Mouse (Mus musculus) bone marrow, adult 2 months (tissue): Measurements from ENCODE around the gene Atg4b. TPM values are rescaled to one million over a fixed set of nuclear protein-coding genes. Genes with fewer than 3 reads are reported as not detected.
"Not testable (repeated sequence)": the region's sequence is repeated elsewhere in the genome, so short reads cannot be mapped to it uniquely, and the experiment has no call there.

ENCODE experiments used
- H3K27ac ChIP-seq: fragments of 200-500 bp; 2 replicates; pipeline ENCODE4 v1.5.1; 2012; ENCODE audit warnings: low read depth, mild to moderate bottlenecking, control low read depth, inconsistent platforms, low read length; ENCODE audit not compliant: control insufficient read depth, poor library complexity, insufficient read depth
- H3K4me1 ChIP-seq: fragments of 200-500 bp; 2 replicates; pipeline ENCODE4 v1.6.1; 2011; ENCODE audit warnings: low read length; ENCODE audit not compliant: control insufficient read depth, insufficient read depth
- H3K4me3 ChIP-seq: fragments of 200-500 bp; replicated peaks from 2 replicates; pipeline ENCODE3; 2011; ENCODE audit warnings: mild to moderate bottlenecking, low read depth, low read length, control low read depth; ENCODE audit not compliant: control insufficient read depth
- CTCF ChIP-seq: fragments of 200-500 bp; IDR thresholded peaks from 2 replicates; pipeline ENCODE4 v1.5.1; 2011; ENCODE audit warnings: low read length, control low read depth; ENCODE audit not compliant: control insufficient read depth, insufficient read depth
- POLR2A ChIP-seq: fragments of 200-500 bp; IDR thresholded peaks from 2 replicates; pipeline ENCODE4 v1.6.1; 2011; ENCODE audit warnings: low read depth, mild to moderate bottlenecking, control low read depth, low read length, borderline replicate concordance; ENCODE audit not compliant: control insufficient read depth
- WGBS: fragments of 180-500 bp; shearing (Covaris S2); methylation state at CpG from one replicate; pipeline ENCODE4 v1.1.7; 2018; 5-methylcytosine and 5-hydroxymethylcytosine counted together
- polyA plus RNA-seq: library from polyadenylated mRNA; stranded (reverse); fragments of >200 nt; gene quantifications from 2 replicates; pipeline ENCODE4 v1.2.4, GENCODE M21; 2011; ENCODE audit warnings: low replicate concordance; ENCODE audit not compliant: missing spikeins, insufficient read depth, insufficient read length

Atg4b gene
- polyA plus RNA-seq, 1 experiment, result 56.8 TPM

DNA sequence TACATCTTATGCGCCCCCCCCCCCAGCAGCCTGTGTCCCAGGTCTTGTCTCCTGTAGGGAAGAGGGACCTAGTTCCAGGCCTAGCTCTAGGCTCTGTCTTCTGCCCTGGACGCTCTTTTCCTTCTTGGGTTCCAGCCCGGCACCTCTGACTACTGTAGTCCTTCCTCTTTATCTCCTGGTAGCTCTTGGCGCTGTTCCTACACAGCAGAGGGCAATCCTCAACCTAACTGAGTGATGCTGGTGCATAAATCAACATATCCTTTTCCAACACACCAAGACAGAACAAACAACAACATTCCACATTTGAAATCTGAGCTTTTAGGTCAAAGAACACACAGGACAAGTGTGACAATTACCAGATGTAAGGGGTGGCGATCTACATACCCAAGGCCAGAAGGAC lies 5.1 kb upstream of the Atg4b start:
- Histone ChIP-seq H3K4me3 (no peak overlapping the region), H3K27ac (no peak overlapping the region), H3K4me1 (peaks cover 1% of the 10 kb centered on the region)
- 81% methylated on average over 5 of the region's 5 CpGs for WGBS
- TF ChIP-seq CTCF (no peak), POLR2A (no peak)

DNA sequence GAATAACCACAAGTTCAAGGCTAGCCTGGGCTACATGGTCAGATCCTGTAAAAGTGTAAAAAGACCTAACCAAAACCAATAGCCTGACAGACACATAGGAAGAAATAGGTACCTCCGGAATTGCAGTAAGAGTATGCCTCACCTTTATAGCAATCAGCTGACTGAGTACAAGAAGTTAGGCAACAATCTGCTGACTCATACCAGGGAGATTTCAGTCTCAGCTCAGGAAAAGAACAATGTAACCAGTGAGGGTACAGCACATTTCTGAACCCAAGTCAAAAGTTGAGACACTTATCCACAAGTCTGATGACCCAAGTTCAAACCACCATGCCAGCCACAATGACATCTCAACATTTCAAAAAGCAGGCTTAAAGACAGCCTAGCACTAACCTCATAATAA lies 2.8 kb upstream of the Atg4b start:
- WGBS, result 43% methylated on average over 1 of the region's 1 CpGs
- Histone ChIP-seq H3K4me1 (peaks cover 1% of the 10 kb centered on the region), H3K27ac (peak overlapping the region; percentile 21; the same call in 1 of the 2 replicates), H3K4me3 (no peak overlapping the region)
- no peak for TF ChIP-seq CTCF
- TF ChIP-seq POLR2A, result no peak

DNA sequence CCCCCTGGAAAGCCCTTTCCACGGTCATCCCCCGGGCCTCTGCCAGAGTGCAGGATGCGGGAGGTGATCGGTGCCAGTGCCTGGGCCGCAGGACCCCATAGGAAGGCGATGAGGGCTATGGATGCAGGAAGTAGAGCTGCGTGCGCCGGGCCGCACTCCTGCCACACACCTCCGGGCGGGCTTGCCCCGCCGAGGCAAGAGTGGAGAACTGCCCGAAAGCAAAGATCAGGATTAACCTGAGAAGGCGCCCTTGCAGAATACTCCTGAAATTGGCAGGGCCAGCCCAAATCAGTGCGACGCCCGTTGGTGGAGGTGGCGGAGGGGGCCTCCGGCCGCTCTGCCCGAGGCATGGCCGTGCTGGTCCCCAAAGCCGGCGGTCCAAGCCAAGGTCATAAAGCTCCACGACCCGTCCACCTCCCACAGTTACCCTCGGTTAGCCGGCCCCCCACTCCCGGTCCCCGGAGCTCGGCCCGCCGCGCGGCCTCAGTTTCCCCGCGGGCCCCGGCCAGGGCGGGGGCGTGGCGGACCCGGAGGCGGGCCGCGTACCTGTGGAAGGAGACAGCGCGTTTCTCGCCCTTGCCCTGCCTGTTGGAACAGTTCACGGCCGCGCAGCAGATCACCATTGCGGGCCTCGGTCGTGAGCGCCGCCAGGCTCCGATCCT lies 2.7 kb downstream of the Atg4b start:
- Histone ChIP-seq H3K27ac (peak overlapping the region; percentile 97), H3K4me1 (peaks cover 2% of the 10 kb centered on the region; the same call in 1 of the 2 replicates), H3K4me3 (peak overlapping the region; percentile 97)
- no peak for TF ChIP-seq POLR2A
- no peak for TF ChIP-seq CTCF
- WGBS, result under 1% methylated on average over 59 of the region's 59 CpGs

DNA sequence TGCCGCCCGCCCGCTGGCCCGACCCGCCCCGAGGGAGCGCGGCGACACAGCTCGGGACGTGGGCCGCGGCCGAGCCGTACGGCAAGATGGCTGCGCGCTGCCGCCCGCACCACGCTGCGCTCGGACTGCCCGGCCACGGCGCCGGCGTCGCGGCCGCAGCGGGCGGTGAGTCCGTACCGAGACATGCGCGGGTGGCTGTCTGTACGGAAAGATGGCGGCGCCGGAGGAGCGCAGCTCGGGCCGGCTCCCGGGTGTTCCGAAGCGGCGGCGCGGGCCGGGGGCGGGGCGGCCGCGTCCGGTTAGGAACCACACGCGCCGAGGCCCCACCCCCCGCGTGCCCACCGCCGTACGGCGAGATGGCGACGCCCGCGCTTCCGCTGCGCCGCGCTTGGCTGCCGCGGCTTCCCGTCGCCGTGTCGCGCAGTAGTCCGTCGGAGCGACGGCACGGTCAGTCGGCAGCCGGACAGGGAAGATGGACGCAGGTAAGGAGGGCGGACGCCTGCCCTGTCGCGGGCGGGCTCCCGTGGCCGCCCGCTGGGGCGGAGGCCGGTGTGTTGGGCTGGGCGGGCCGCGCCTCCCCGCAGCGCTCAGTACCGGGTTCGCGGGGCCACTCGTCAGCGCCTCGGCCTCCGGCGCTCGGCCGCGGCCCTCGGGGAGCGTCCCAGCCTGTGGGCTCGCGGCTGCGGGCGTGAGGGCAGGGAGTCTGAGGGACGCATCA lies 3.4 kb downstream of the Atg4b start, which contains the start of gene Thap4:
Gene Thap4 (minus strand): TSS at position 292 of the 718 bp plus-strand sequence.
- under 1% methylated on average over 117 of the region's 121 CpGs for WGBS
- TF ChIP-seq CTCF (no peak), POLR2A (peak; percentile 87; the same call in 1 of the 2 replicates)
- Histone ChIP-seq H3K4me1 (peaks cover 2% of the 10 kb centered on the region; the same call in 1 of the 2 replicates), H3K27ac (peak within 1 kb of the TSS; percentile 97), H3K4me3 (peak within 1 kb of the TSS; percentile 97)

- Histone ChIP-seq H3K27ac (peak overlapping the region; percentile 97), H3K4me1 (peaks cover 2% of the 10 kb centered on the region; the same call in 1 of the 2 replicates), H3K4me3 (peak overlapping the region; percentile 97)
- TF ChIP-seq POLR2A (no peak), CTCF (no peak)
- WGBS, result under 1% methylated on average over 13 of the region's 13 CpGs
Measured at GRCm38 (mm10) chr1:93755291-93755610, 4.0 kb downstream of the Atg4b start.

- 23% methylated on average over 7 of the region's 7 CpGs for WGBS
- Histone ChIP-seq H3K27ac (no peak overlapping the region; the same call in 1 of the 2 replicates), H3K4me1 (peaks cover 2% of the 10 kb centered on the region; the same call in 1 of the 2 replicates), H3K4me3 (peak overlapping the region; percentile 60)
- no peak for TF ChIP-seq POLR2A
- TF ChIP-seq CTCF, result no peak
Measured at GRCm38 (mm10) chr1:93755618-93756017, 4.3 kb downstream of the Atg4b start.

DNA sequence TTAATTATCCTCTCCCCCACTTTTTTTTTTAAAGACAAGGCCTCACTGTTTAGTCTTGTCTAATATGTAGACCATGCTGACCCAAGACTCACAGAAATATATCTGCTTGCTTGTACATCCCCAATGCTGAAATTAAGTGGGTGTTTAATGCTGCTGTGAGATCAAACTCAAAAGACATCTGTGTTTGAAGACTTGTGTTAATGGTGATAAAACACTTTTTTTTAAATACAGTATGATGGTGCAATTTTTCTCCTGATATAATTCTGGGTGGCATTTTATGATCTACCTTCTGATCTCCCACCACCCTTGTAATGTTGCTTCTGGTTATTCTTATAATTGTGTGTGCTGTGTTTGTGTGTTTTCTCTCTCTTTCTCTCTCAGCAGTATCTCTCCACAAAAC lies 4.9 kb downstream of the Atg4b start:
- H3K27ac ChIP-seq, result no peak overlapping the region
- TF ChIP-seq CTCF, result no peak
- TF ChIP-seq POLR2A, result no peak
- H3K4me1 ChIP-seq, result peaks cover 2% of the 10 kb centered on the region; the same call in 1 of the 2 replicates
- H3K4me3 ChIP-seq, result no peak overlapping the region

DNA sequence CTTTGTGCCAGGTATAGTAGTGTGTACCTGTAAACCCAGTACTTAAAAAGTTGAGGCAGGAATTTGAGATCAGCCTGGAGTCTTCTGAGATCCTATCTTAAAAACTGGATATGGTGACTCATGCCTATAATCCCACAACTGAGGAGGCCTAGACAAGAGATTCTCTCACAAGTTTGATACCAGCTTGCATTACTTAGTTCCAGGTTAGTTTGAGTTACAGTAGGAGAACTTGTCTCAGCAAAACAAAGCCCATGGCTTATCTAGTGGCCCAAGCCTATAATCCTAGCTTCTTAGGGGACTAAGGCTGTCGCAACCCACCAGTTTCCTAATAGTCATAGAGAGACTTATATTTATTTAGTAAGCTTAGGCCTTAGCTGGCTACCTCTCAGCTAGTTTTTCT lies 8.8 kb downstream of the Atg4b start:
- peaks cover 2% of the 10 kb centered on the region; the same call in 1 of the 2 replicates for H3K4me1 ChIP-seq
- no peak overlapping the region for H3K27ac ChIP-seq
- WGBS, result 92% methylated on average over 1 of the region's 1 CpGs
- TF ChIP-seq CTCF (no peak), POLR2A (no peak)
- H3K4me3 ChIP-seq, result no peak overlapping the region

DNA sequence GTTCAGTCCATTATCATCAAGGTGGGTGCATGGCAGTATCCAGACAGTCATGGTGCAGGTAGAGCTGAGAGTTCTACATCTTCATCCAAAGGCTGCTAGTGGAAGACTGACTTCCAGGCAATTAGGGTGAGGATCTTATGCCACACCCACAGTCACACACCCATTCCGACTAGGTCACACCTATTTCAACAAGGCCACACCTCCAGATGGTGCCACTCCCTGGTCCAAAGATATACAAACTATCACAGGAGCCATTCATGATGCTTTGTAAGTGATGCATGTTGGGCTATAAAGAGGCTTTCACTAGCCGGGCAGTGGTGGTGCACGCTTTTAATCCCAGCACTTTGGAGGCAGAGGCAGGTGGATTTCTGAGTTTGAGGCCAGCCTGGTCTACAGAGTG lies 12.2 kb downstream of the Atg4b start:
- not testable (repeated sequence) for H3K4me1 ChIP-seq, H3K4me3 ChIP-seq, H3K27ac ChIP-seq
- 82% methylated on average over 3 of the region's 3 CpGs for WGBS
